Mouse (Mus musculus) erythroblast, embryonic 14.5 days (primary cell): ENCODE measurements around the gene Cxcl9.

Experiments
- GATA1 ChIP-seq: IDR thresholded peaks from 2 replicates; pipeline ENCODE4 v1.6.1; 2012; ENCODE audit warnings: low read length, inconsistent platforms, mixed read lengths
- TAL1 ChIP-seq: IDR thresholded peaks from 3 replicates; pipeline ENCODE4 v1.6.1; 2012; ENCODE audit warnings: low read length, inconsistent platforms, mixed read lengths

DNA sequence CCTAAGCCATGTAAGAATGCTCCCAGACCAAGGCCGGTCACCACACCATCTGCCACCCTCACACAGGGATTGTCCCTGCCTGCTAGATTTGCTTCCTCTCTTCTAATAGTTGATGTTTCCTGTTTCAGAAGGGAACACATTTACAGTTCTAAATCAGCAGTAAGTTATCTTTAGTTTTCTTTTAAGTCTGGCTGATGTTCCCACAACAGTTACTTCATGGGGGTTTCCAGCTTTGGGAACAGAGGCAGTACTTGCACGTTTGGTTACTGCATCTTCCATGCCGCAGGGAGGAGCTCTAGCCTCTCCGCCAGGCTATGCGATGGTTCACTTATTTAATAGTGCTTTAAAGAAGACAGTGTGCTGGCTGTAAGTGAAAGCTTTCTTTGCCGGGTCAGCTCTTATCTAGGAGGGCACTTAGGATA lies 46.9 kb upstream of the Cxcl9 start:
- TF ChIP-seq GATA1 (no peak), TAL1 (no peak)
